Mouse (Mus musculus): ENCODE data around the gene Atrn. TPM values are rescaled to one million over a fixed set of nuclear protein-coding genes. Genes with fewer than 3 reads are reported as not detected.
"Not testable (repeated sequence)": the region's sequence is repeated elsewhere in the genome, so short reads cannot be mapped to it uniquely, and the experiment has no call there.

Atrn gene
- total RNA-seq, 2 experiments from 2014 or later, result 122 to 127 TPM

DNA sequence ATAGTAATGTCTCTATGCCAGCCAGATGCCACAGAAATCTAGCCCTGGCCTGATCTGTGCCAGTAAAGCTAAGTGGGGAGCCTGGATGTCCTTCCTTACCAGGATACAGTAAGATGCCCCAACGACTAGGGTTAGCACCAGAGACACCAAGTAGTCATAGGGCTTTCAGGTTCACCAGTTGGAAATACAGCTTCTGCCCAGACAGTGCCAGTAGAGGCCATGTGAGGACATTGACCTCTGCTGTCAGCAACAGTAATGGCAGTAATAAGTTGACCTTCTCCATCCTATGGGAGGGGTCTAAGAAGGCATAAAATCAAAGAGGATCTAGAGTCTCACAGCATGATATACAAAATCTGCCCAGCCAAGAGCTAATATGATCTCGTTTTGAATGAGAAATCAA lies 43.5 kb downstream of the Atrn start:
- DNase-seq (ENCODE audit: low spot score in 2 of 2), result no peak
- intact Hi-C loops (cut with DNase I), result loop anchor here (1.0 to 2.0 kb wide), 2 partner anchors 43 to 131 kb away; partner anchors contain the start of genes 4930402H24Rik and Atrn

DNA sequence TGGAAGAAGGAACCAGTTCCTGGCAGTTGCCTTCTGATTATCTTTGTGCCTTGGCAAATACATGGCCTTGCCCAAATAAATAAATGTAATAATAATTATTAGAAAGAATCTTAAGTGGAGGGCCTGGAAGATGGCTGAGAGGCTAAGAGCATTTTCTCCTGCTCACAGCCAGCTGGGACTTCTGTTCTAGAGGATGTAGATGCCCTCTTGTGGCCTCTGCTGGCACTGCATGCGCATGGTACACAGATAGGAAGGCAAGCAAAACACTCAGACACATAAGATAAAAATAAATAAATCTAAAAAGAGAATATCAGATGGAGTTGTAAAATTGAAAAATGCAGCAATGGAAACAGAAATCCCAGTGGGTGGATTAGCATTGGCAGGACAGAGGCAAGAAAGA lies 44.3 kb downstream of the Atrn start:
- intact Hi-C loops (cut with DNase I), result loop anchor here (1.0 to 2.0 kb wide), 2 partner anchors 44 to 132 kb away; partner anchors contain the start of genes 4930402H24Rik and Atrn
- peak; percentile 91 to 97 for DNase-seq (ENCODE audit: low spot score in 2 of 2)

GRCm38 (mm10) chr2:130958906-130959305 lies 52.6 kb downstream of the Atrn start:
- intact Hi-C loops (cut with DNase I), result no loop called here
- no peak for DNase-seq (ENCODE audit: low spot score in 2 of 2)

- intact Hi-C loops (cut with DNase I), result no loop called here
- no peak for DNase-seq (ENCODE audit: low spot score in 2 of 2)
These were observed 55.6 kb downstream of the Atrn start for GRCm38 (mm10) chr2:130961851-130962250.

- DNase-seq (ENCODE audit: low spot score in 2 of 2), result no peak
- intact Hi-C loops (cut with DNase I), result no loop called here
These were observed 58.7 kb downstream of the Atrn start for GRCm38 (mm10) chr2:130965042-130965441.

GRCm38 (mm10) chr2:130971030-130971429 lies 64.7 kb downstream of the Atrn start:
- intact Hi-C loops (cut with DNase I), result no loop called here
- no peak for DNase-seq (ENCODE audit: low spot score in 2 of 2)

- no peak for DNase-seq (ENCODE audit: low spot score in 2 of 2)
- intact Hi-C loops (cut with DNase I), result no loop called here
These were observed 66.1 kb downstream of the Atrn start for GRCm38 (mm10) chr2:130972386-130972785.

DNA sequence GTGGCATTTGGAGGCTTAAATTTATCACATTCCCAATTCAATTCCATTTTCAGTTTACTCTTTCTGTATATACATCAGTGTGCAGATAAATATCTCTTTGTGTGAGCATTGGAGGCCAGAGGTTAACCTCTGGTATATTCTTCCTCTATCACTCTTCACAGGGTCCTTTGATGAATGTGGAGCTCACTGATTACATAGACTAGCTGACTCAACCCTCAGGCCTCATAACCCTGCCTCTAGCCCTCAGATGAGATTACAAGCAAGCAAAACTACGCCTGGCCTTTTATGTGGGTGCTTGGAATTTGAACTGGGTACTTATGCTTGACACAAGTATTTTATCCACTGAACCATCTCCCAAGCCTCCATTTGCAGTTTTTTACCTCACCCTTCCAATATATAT lies 68.6 kb downstream of the Atrn start:
- intact Hi-C loops (cut with DNase I), result no loop called here

GRCm38 (mm10) chr2:130977589-130977988 lies 71.3 kb downstream of the Atrn start:
- intact Hi-C loops (cut with DNase I), result no loop called here
- no peak for DNase-seq (ENCODE audit: low spot score in 2 of 2)

More for the DNA sequence above, 68.6 kb downstream of the Atrn start:
- no peak for DNase-seq (ENCODE audit: low spot score in 2 of 2)

DNA sequence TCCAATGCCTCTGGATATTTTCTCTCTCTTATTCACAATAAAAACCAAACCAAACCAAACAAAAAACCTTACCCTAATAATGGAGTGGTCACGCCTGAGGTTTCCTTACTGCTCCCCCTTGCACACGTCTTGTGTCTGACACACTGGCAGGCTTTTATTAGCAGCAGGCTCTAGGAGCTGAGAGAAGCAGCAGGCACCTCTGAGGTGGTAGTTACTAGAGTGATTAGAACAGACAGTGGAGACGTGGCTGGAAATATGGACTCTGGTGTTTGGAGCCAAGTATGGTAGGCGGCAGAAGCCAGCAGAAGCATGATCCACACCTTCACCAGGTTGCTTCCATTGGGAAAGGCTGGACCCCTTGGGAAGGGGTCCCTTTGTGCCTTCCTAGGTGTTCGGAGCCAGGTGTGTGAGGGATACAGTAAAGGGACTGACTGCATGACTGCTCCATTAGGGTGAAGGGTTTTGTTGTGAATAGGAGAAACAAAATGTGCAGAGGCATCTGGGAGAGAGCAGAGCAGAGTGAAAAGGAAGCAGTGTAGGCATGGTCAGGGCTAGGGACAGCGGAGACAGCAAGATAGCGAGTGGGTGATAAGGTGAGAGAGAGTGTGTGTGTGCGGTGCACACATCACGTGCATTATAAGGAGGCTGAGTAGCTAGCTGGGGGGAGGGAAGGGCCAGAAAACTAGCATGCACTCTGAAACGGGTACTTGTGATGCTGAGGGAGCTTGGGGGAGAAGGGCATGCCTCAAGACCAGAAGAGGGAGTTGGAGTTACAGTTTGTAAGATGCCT lies 72.0 kb downstream of the Atrn start:
- no peak for DNase-seq (ENCODE audit: low spot score in 2 of 2)
- intact Hi-C loops (cut with DNase I), result no loop called here

DNA sequence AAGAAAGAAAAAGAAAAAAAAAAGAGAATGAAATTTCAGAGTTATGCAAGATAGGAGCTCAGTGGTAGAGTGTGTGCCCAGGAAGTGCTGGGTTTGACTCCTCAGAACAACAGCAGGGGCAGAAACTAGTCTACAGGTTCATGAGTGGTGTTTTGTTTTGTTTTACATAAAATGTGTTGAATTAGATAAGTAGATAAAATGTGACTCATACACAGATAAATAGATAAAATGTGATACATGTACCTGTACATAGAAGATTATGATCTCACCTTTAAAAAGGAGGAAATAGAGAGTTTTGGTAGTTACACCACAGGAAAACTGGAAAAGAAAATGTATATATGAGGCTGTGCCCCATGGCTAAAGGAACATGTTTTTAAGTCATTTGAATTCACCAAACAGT lies 72.8 kb downstream of the Atrn start:
- DNase-seq (ENCODE audit: low spot score in 2 of 2), result no peak
- intact Hi-C loops (cut with DNase I), result no loop called here

- intact Hi-C loops (cut with DNase I), result no loop called here
- DNase-seq (ENCODE audit: low spot score in 2 of 2), result peak in 1 of 2 experiments; percentile 87
These were observed 86.5 kb downstream of the Atrn start for GRCm38 (mm10) chr2:130992818-130993217.

DNA sequence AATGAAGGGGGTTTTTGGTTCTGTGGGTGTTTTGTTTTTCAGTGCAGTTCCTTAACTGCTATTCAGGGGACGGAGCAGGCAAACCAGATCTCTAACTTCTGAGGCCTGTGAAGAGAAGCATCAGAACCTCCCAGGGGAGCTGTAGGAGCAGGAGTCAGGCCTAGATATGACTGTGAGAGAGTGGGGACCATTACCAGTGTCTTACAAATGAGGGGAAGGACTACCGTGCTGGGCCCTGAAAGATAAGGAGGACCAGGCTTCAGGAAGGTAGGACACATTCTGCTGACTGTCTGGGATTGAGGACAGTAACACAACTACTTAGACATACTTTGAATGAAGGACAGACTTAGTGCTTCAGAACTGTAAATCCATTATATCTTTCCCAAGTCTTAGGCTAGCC lies 102.8 kb downstream of the Atrn start:
- intact Hi-C loops (cut with DNase I), result loop anchor here (1.0 kb wide), 1 partner anchor 12 kb away; no protein-coding TSS in a partner anchor

DNA sequence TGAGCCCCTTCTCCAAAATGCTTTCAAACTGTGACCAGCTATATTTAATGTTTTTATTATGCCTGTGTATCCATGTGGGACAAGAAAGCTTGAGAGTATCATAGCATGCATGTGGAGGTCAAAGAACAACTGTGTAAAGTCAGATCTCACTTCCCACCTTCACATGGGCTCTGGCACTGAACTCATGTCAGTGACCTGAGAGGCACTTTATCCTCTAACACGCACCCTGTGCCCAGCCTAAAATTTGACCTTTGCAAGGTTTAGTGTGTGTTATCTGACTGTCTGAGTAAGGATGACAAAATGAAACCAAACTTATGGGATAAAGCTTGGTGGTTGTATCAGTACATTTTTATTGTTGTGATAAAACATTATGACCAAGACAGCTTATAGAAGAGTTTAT lies 104.3 kb downstream of the Atrn start:
- intact Hi-C loops (cut with DNase I), result no loop called here
- no peak for DNase-seq (ENCODE audit: low spot score in 2 of 2)

More for the DNA sequence above, 102.8 kb downstream of the Atrn start:
- DNase-seq (ENCODE audit: low spot score in 2 of 2), result no peak

GRCm38 (mm10) chr2:131025230-131025629 lies 118.9 kb downstream of the Atrn start:
- intact Hi-C loops (cut with DNase I), result no loop called here
- no peak for DNase-seq (ENCODE audit: low spot score in 2 of 2)

GRCm38 (mm10) chr2:131026941-131027340 lies 120.6 kb downstream of the Atrn start:
- intact Hi-C loops (cut with DNase I), result no loop called here
- no peak for DNase-seq (ENCODE audit: low spot score in 2 of 2)

GRCm38 (mm10) chr2:131029065-131029935 lies 123.0 kb downstream of the Atrn start:
- DNase-seq (ENCODE audit: low spot score in 2 of 2), result peak in 1 of 2 experiments; percentile 39

GRCm38 (mm10) chr2:131030561-131030960 lies 124.3 kb downstream of the Atrn start:
- intact Hi-C loops (cut with DNase I), result no loop called here
- DNase-seq (ENCODE audit: low spot score in 2 of 2), result no peak

More at GRCm38 (mm10) chr2:131029065-131029935, 123.0 kb downstream of the Atrn start:
- intact Hi-C loops (cut with DNase I), result no loop called here

- intact Hi-C loops (cut with DNase I), result no loop called here
- no peak for DNase-seq (ENCODE audit: low spot score in 2 of 2)
These were observed 124.7 kb downstream of the Atrn start for GRCm38 (mm10) chr2:131030998-131031397.

- DNase-seq (ENCODE audit: low spot score in 2 of 2); intact Hi-C loops (cut with DNase I): not testable (repeated sequence)
These were observed 125.1 kb downstream of the Atrn start for GRCm38 (mm10) chr2:131031406-131031805.
